Mouse (Mus musculus) cerebellum, adult 8-10 months (tissue): ENCODE measurements around the gene Adgrf3.

ENCODE experiments used
- DNase-seq: peaks from one replicate; pipeline ENCODE4 v3.0.0; 2022

The Adgrf3 gene

DNA sequence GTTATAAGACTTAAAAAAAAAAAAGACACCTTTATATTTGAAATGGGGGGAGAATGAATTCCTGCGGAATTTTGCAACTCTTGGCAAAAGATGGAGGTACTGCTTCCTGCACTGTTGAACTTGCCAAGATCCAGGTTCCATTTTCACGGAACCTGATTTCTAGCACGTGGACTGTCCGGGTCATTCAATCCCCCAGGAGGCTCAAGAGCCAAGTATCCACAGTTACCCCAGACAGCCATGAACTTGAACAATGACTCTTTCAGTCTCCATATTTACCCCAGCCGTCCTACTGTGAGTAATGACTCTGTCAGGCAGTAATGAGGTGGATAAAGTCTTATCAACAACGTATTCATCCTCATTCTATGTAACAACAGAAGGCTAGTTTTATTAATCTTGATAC, 59.0 kb downstream of the Adgrf3 start:
- DNase-seq = no peak
